Mouse (Mus musculus) liver, embryonic 11.5 days (tissue): ENCODE measurements around the gene Ndufc2. TPM values are rescaled to one million over a fixed set of nuclear protein-coding genes. Genes with fewer than 3 reads are reported as not detected.

Source experiments
- ATAC-seq: fragments of 200-750 bp; cut with Nextera tagmentation; replicated peaks from 2 replicates; pipeline ENCODE4 v1.8.0; 2017; ENCODE audit warnings: moderate number of reproducible peaks, mild to moderate bottlenecking, moderate TSS enrichment, moderate library complexity; ENCODE audit not compliant: low FRiP score
- DNase-seq: peaks from one replicate; pipeline ENCODE4 v3.0.0-alpha.2; 2017; ENCODE audit warnings: low spot score
- H3K27ac ChIP-seq: fragments of 300-500 bp; sonication (generic); 2 replicates; pipeline ENCODE4 v1.5.1; 2014; ENCODE audit warnings: mild to moderate bottlenecking, low read depth, low read length, control low read depth
- H3K27me3 ChIP-seq: fragments of 300-500 bp; sonication (generic); replicated peaks from 2 replicates; pipeline ENCODE4 v1.6.1; 2014; ENCODE audit warnings: low read length, mixed read lengths; ENCODE audit not compliant: control insufficient read depth, insufficient read depth
- H3K36me3 ChIP-seq: fragments of 300-500 bp; sonication (generic); 2 replicates; pipeline ENCODE4 v1.6.1; 2014; ENCODE audit warnings: mild to moderate bottlenecking, low read length, moderate library complexity, mixed read lengths; ENCODE audit not compliant: control insufficient read depth, insufficient read depth
- H3K4me1 ChIP-seq: fragments of 300-500 bp; sonication (generic); replicated peaks from 2 replicates; pipeline ENCODE4 v1.6.1; 2014; ENCODE audit warnings: low read length, mixed read lengths; ENCODE audit not compliant: control insufficient read depth, insufficient read depth
- H3K4me2 ChIP-seq: fragments of 300-500 bp; sonication (generic); 2 replicates; pipeline ENCODE4 v1.6.1; 2014; ENCODE audit warnings: mild to moderate bottlenecking, control low read depth, moderate library complexity
- H3K4me3 ChIP-seq: fragments of 300-500 bp; sonication (generic); 2 replicates; pipeline ENCODE4 v1.5.1; 2014; ENCODE audit warnings: low read depth, low read length, control low read depth
- H3K9ac ChIP-seq: fragments of 300-500 bp; sonication (generic); 2 replicates; pipeline ENCODE4 v1.6.1; 2014; ENCODE audit warnings: low read depth, low read length, control low read depth
- H3K9me3 ChIP-seq: fragments of 300-500 bp; sonication (generic); 2 replicates; pipeline ENCODE4 v1.6.1; 2016; ENCODE audit warnings: low read length, inconsistent platforms, mixed read lengths; ENCODE audit not compliant: control insufficient read depth
- WGBS: fragments of 180-500 bp; shearing (Covaris S2); extraction: QIAGEN DNeasy Blood & Tissue Kit; methylation state at CpG from one replicate; pipeline ENCODE4 v1.1.7; 2014; 5-methylcytosine and 5-hydroxymethylcytosine counted together
- polyA plus RNA-seq: library from polyadenylated mRNA; unstranded; fragments of >200 nt; fragmentation: Nextera tagmentation; extraction: Ambion mirVana; gene quantifications from 2 replicates; pipeline ENCODE4 v1.2.1, GENCODE M21; 2014

Gene Ndufc2
- polyA plus RNA-seq, 1 experiment from 2014 or later = 359 TPM

DNA sequence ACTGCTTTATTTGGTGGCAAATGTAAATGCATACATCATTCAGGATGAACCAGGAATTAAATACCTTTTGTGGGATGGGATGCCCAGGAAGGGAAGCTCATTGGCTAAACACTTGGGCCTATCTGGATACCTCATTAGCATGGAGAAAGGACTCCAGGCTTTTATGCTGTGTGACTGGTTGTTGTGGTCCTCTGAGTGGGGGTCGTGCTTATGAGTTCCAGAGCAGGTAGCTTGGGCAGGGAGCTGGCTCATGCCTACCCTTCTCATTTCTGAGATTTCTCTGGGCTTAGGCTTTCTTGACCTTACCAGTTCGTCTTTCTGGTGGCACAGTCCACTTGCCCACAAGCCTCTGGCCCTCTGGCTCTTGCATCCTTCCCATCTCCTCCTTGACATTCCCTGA is 5.4 kb upstream of the Ndufc2 start:
- Histone ChIP-seq H3K4me3 (no peak overlapping the region), H3K27me3 (no peaks in the 10 kb centered on the region), H3K9me3 (no peaks in the 10 kb centered on the region), H3K4me1 (no peaks in the 10 kb centered on the region), H3K9ac (no peak overlapping the region), H3K36me3 (peaks cover 25% of the 10 kb centered on the region), H3K4me2 (no peak overlapping the region), H3K27ac (no peak overlapping the region)
- DNase-seq (no peak), ATAC-seq (no peak)
- WGBS = 63% methylated on average over 2 of the region's 2 CpGs

- no peaks in the 10 kb centered on the region for H3K9me3 ChIP-seq
- no peak overlapping the region for H3K27ac ChIP-seq
- H3K4me1 ChIP-seq = peaks cover 8% of the 10 kb centered on the region
- H3K4me3 ChIP-seq = no peak overlapping the region
- H3K27me3 ChIP-seq = no peaks in the 10 kb centered on the region
- H3K4me2 ChIP-seq = no peak overlapping the region
- peaks cover 10% of the 10 kb centered on the region for H3K36me3 ChIP-seq
- 89% methylated on average over 6 of the region's 6 CpGs for WGBS
- H3K9ac ChIP-seq = no peak overlapping the region
- ATAC-seq = no peak
- no peak for DNase-seq
Observed at GRCm38 (mm10) chr7:97398943-97399342, 860 bp upstream of the Ndufc2 start.

DNA sequence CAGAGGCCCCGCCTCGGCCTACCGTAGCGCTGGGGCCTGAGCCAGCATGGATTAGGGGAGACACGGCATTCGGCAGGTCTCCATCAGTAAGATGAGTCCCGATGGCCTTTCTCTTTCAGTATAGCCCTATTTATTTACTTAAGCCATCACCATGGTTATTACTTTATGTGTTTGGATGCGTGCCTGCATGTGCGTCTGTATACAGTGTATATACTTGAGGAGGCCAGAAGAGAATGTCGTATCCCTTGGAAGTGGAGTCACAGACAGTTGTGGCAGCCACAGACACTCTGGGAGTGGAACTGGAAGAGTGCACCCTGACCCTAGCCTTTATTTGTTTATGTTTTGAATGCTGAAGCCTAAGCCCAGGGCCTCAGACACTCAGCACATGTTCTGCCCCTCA is 7.3 kb downstream of the Ndufc2 start:
- ATAC-seq (no peak), DNase-seq (no peak)
- Histone ChIP-seq H3K36me3 (peaks cover 23% of the 10 kb centered on the region), H3K9ac (no peak overlapping the region), H3K4me2 (no peak overlapping the region), H3K4me1 (no peaks in the 10 kb centered on the region), H3K27me3 (no peaks in the 10 kb centered on the region), H3K4me3 (no peak overlapping the region), H3K9me3 (no peaks in the 10 kb centered on the region), H3K27ac (no peak overlapping the region)
- 93% methylated on average over 10 of the region's 10 CpGs for WGBS

DNA sequence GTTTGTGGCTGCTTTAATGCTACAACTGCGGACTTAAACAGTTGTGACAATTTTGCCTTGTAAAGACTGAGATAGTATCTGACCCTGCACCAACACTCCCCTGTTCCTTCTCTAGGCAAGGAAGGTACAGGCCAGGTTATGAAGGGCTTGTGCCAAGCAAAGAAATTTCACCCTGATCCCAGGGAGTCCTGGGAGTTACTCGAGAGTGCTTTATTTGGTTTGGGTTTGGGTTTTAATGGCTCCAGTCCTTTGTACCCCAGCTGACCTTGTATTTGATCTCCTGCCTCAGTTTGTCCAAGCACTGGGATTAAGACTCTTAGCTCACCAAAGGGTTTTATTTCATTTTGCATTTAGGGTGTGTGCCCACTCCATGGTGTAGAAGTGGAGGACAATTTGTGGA is 11.3 kb downstream of the Ndufc2 start:
- H3K36me3 ChIP-seq = peaks cover 18% of the 10 kb centered on the region
- H3K27me3 ChIP-seq = no peaks in the 10 kb centered on the region
- no peaks in the 10 kb centered on the region for H3K9me3 ChIP-seq
- ATAC-seq (no peak), DNase-seq (no peak)
- H3K27ac ChIP-seq = no peak overlapping the region
- H3K4me3 ChIP-seq = no peak overlapping the region
- no peak overlapping the region for H3K9ac ChIP-seq
- H3K4me1 ChIP-seq = peaks cover 5% of the 10 kb centered on the region; the same call in 1 of the 2 replicates
- H3K4me2 ChIP-seq = no peak overlapping the region
- 87% methylated on average over 2 of the region's 2 CpGs for WGBS

DNA sequence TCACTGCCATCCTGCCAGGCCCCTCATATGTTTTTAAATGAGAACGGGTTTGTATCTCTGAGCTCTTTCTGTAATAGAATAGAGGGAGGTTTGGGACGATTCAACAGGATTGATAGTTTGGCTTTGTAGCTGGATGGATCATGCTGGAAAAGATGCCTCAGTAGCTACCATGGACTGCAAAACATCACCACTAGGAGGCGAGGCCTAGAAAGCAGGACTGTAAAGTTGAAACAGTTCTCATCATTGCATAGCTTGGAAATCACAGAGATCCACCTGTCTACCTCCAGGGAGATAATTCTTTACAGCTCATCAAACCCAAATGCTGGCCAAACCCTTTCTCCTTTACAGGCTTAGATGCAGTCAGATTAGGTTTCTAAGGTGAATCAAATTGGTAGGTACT is 11.8 kb downstream of the Ndufc2 start:
- Histone ChIP-seq H3K9ac (no peak overlapping the region), H3K36me3 (peaks cover 18% of the 10 kb centered on the region), H3K4me2 (no peak overlapping the region), H3K9me3 (no peaks in the 10 kb centered on the region), H3K4me3 (no peak overlapping the region), H3K4me1 (peaks cover 5% of the 10 kb centered on the region; the same call in 1 of the 2 replicates), H3K27ac (no peak overlapping the region), H3K27me3 (no peaks in the 10 kb centered on the region)
- ATAC-seq = no peak
- DNase-seq = no peak
- WGBS = 82% methylated on average over 3 of the region's 3 CpGs

DNA sequence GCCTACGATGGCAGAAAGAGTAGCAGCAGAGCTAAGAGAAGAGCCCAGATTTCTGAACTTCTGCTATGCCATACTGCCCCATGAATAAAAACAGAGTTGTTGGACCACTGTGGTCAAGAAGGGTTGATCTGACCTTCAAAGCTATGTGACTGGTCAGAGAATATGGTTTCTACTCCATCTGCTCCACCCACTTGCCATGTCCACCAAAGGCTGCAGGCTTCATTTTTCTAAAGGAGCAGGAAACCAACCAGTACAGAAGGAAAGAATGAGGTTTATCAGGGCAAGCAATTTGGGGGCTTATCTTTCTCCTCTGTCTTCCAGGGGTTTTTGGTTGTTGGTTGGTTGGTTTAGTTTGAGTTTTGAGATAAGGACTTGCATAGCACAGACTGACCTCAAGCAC is 14.2 kb downstream of the Ndufc2 start:
- Histone ChIP-seq H3K9me3 (no peaks in the 10 kb centered on the region), H3K36me3 (peaks cover 11% of the 10 kb centered on the region), H3K4me1 (peaks cover 5% of the 10 kb centered on the region; the same call in 1 of the 2 replicates), H3K4me3 (no peak overlapping the region), H3K9ac (no peak overlapping the region), H3K27me3 (no peaks in the 10 kb centered on the region), H3K27ac (no peak overlapping the region), H3K4me2 (no peak overlapping the region)
- ATAC-seq (no peak), DNase-seq (no peak)
- 81% methylated on average over 1 of the region's 1 CpGs for WGBS

DNA sequence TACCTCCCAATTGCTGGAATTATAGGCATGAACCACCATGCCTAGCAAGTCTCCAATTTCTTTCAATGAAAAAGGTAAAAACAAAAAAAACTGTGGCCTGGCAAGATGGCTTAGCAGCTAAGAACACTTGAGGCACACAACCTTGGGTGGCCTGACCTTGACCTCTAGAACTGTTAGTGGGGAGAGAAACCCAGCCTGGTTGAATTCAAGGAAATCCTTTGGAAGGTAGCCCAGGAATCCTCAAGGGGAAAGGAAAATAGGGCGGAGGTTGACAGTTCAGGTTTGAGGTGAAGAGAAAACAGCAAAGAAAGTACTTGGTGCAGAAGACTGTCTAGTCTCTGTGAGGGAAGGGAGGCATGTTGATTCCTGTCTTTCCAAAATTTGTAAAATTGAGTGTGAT is 14.6 kb downstream of the Ndufc2 start:
- no peak overlapping the region for H3K9ac ChIP-seq
- DNase-seq (no peak), ATAC-seq (no peak)
- H3K4me1 ChIP-seq = peaks cover 5% of the 10 kb centered on the region; the same call in 1 of the 2 replicates
- H3K36me3 ChIP-seq = peaks cover 8% of the 10 kb centered on the region
- no peaks in the 10 kb centered on the region for H3K27me3 ChIP-seq
- 77% methylated on average over 1 of the region's 1 CpGs for WGBS
- H3K4me3 ChIP-seq = no peak overlapping the region
- H3K27ac ChIP-seq = no peak overlapping the region
- H3K9me3 ChIP-seq = no peaks in the 10 kb centered on the region
- no peak overlapping the region for H3K4me2 ChIP-seq

GRCm38 (mm10) chr7:97414915-97415687 is 15.3 kb downstream of the Ndufc2 start:
- H3K4me2 ChIP-seq = no peak overlapping the region
- ATAC-seq (no peak), DNase-seq (no peak)
- H3K4me1 ChIP-seq = peaks cover 5% of the 10 kb centered on the region; the same call in 1 of the 2 replicates
- H3K36me3 ChIP-seq = peaks cover 1% of the 10 kb centered on the region
- no peaks in the 10 kb centered on the region for H3K9me3 ChIP-seq
- no peak overlapping the region for H3K4me3 ChIP-seq
- no peak overlapping the region for H3K27ac ChIP-seq
- no peak overlapping the region for H3K9ac ChIP-seq
- 64% methylated on average over 9 of the region's 9 CpGs for whole genome bisulfite sequencing
- no peaks in the 10 kb centered on the region for H3K27me3 ChIP-seq

DNA sequence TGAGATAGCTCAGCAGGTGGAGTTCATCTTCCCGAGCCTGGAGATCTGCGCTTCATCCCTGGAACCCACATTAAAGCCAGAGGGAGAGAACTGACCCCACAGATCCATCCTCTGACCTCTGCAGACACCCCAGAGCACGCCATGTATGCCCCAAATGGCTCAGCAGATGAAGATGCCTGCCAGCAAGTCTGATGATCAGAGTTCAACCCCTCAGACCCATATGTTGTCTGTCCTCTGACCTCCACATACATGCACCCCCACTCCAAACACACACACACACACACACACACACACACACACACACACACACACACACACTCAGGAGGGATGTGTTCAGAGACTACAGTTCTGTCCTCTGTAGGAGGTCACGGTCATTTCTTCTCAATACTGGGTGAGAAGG is 16.7 kb downstream of the Ndufc2 start:
- H3K4me2 ChIP-seq = no peak overlapping the region
- H3K36me3 ChIP-seq = no peaks in the 10 kb centered on the region
- ATAC-seq = no peak
- H3K4me3 ChIP-seq = no peak overlapping the region
- DNase-seq = no peak
- no peak overlapping the region for H3K27ac ChIP-seq
- no peak overlapping the region for H3K9ac ChIP-seq
- WGBS = 85% methylated on average over 4 of the region's 4 CpGs
- peaks cover 5% of the 10 kb centered on the region; the same call in 1 of the 2 replicates for H3K4me1 ChIP-seq
- no peaks in the 10 kb centered on the region for H3K27me3 ChIP-seq
- no peaks in the 10 kb centered on the region for H3K9me3 ChIP-seq
